Mouse (Mus musculus): ENCODE results near the gene Map4. TPM values are rescaled to one million over a fixed set of nuclear protein-coding genes. Genes with fewer than 3 reads are reported as not detected.

Map4 gene
- total and polyA plus RNA-seq, 3 experiments: 14.4 to 45.8 (median 28.9) TPM

GRCm38 (mm10) chr9:109932361-109932755 lies 1.1 kb downstream of the Map4 start:
- dilution Hi-C loops (cut with MboI; ENCODE audit: extremely low pct_ligation_motif_present, extremely low pct_unique_long_range_greater_than_20kb, low sequenced_read_pairs): no loop called here
- Histone ChIP-seq H3K27ac (ENCODE audit: insufficient read depth, low read depth) (peak overlapping the region; percentile 37; the same call in 1 of the 2 replicates), H3K4me2 (ENCODE audit: insufficient read depth, low read depth, poor library complexity, severe bottlenecking) (peak overlapping the region; percentile 100), H3K79me2 (replicated peaks; ENCODE audit: control insufficient read depth, extremely low read depth, insufficient read depth, poor library complexity, severe bottlenecking) (peaks cover 32% of the 10 kb centered on the region), H3K9ac (ENCODE audit: insufficient read depth, low read depth) (peak overlapping the region; percentile 51), H3K4me1 (ENCODE audit: control insufficient read depth in 1 of 2, insufficient read depth in 2 of 2) (peaks cover 2 to 22% of the 10 kb centered on the region in 2 experiments; a peak in 2 of 4 replicates), H3K36me3 (replicated peaks in 1 of 2; ENCODE audit: control insufficient read depth in 1 of 2, insufficient read depth in 1 of 2, low read length in 1 of 2) (no peaks in the 10 kb centered on the region), H3K27me3 (replicated peaks) (no peaks in the 10 kb centered on the region), H3K9me3 (replicated peaks; ENCODE audit: low read length) (no peaks in the 10 kb centered on the region), H3K4me3 (replicated peaks in 1 of 3; ENCODE audit: low read depth in 2 of 3, low read length in 2 of 3, poor library complexity in 1 of 3) (peak overlapping the region; percentile 79 to 93 (median 86))
- TF ChIP-seq GABPA (IDR thresholded peaks at IDR 0.05; ENCODE audit: insufficient replicate concordance, low read depth, low read length) (no peak), NRF1 (IDR thresholded peaks at IDR 0.05; ENCODE audit: low read depth, low read length) (0 out of 2 replicates have a peak, but pooled peaks have one; percentile 13)
- in situ Hi-C loops (cut with MboI; ENCODE audit: low pct_ligation_motif_present, low pct_unique_long_range_greater_than_20kb, low sequenced_read_pairs): no loop called here
- peak; percentile 33 for DNase-seq (ENCODE audit: extremely low read depth)

- H3K9ac ChIP-seq (ENCODE audit: insufficient read depth, low read depth): peak overlapping the region; percentile 51
- H3K4me1 ChIP-seq (ENCODE audit: control insufficient read depth in 1 of 2, insufficient read depth in 2 of 2): peaks cover 2 to 22% of the 10 kb centered on the region in 2 experiments; a peak in 2 of 4 replicates
- H3K4me2 ChIP-seq (ENCODE audit: insufficient read depth, low read depth, poor library complexity, severe bottlenecking): peak overlapping the region; percentile 100
- H3K36me3 ChIP-seq (replicated peaks in 1 of 2; ENCODE audit: control insufficient read depth in 1 of 2, insufficient read depth in 1 of 2, low read length in 1 of 2): no peaks in the 10 kb centered on the region
- TF ChIP-seq GABPA (IDR thresholded peaks at IDR 0.05; ENCODE audit: insufficient replicate concordance, low read depth, low read length): no peak
- TF ChIP-seq MEF2A (IDR thresholded peaks at IDR 0.05; ENCODE audit: borderline replicate concordance, low read depth, low read length): peak; percentile 21; the same call in 1 of the 2 replicates
- peak; percentile 35; the same call in 1 of the 2 replicates for TF ChIP-seq IRF4 (IDR thresholded peaks at IDR 0.05; ENCODE audit: low read depth, low read length)
- TF ChIP-seq ZKSCAN1 (IDR thresholded peaks at IDR 0.05; ENCODE audit: borderline replicate concordance, low read depth, low read length): no peak
- no peak for TF ChIP-seq CHD2 (IDR thresholded peaks at IDR 0.05; ENCODE audit: low read length)
- TF ChIP-seq MAZ (IDR thresholded peaks at IDR 0.05; ENCODE audit: low read depth, low read length): peak; percentile 41; the same call in 1 of the 2 replicates
- TF ChIP-seq MYC (IDR thresholded peaks at IDR 0.05; ENCODE audit: low read depth, low read length): 0 out of 2 replicates have a peak, but pooled peaks have one; percentile 20
- TF ChIP-seq EP300 (IDR thresholded peaks at IDR 0.05; ENCODE audit: low read length): peak; percentile 13; the same call in 1 of the 2 replicates
- TF ChIP-seq ZNF384 (IDR thresholded peaks at IDR 0.05; ENCODE audit: low read depth, low read length): no peak
- H3K27ac ChIP-seq (ENCODE audit: insufficient read depth, low read depth): peak overlapping the region; percentile 37; the same call in 1 of the 2 replicates
- DNase-seq (ENCODE audit: extremely low read depth): peak; percentile 40
- dilution Hi-C loops (cut with MboI; ENCODE audit: extremely low pct_ligation_motif_present, extremely low pct_unique_long_range_greater_than_20kb, low sequenced_read_pairs): no loop called here
- no peaks in the 10 kb centered on the region for H3K9me3 ChIP-seq (replicated peaks; ENCODE audit: low read length)
- in situ Hi-C loops (cut with MboI; ENCODE audit: low pct_ligation_motif_present, low pct_unique_long_range_greater_than_20kb, low sequenced_read_pairs): no loop called here
- H3K27me3 ChIP-seq (replicated peaks): no peaks in the 10 kb centered on the region
- peaks cover 33% of the 10 kb centered on the region for H3K79me2 ChIP-seq (replicated peaks; ENCODE audit: control insufficient read depth, extremely low read depth, insufficient read depth, poor library complexity, severe bottlenecking)
- H3K4me3 ChIP-seq (replicated peaks in 1 of 3; ENCODE audit: low read depth in 2 of 3, low read length in 2 of 3, poor library complexity in 1 of 3): peak overlapping the region; percentile 79 to 93 (median 86)
Measured at GRCm38 (mm10) chr9:109932756-109933375, 1.6 kb downstream of the Map4 start.

GRCm38 (mm10) chr9:109939401-109939800 lies 8.1 kb downstream of the Map4 start:
- Histone ChIP-seq H3K36me3 (replicated peaks in 1 of 2; ENCODE audit: control insufficient read depth in 1 of 2, insufficient read depth in 1 of 2, low read length in 1 of 2) (peaks cover 0 to 4% of the 10 kb centered on the region in 2 experiments), H3K4me3 (replicated peaks in 1 of 3; ENCODE audit: low read depth in 2 of 3, low read length in 2 of 3, poor library complexity in 1 of 3) (no peak overlapping the region), H3K9ac (ENCODE audit: insufficient read depth, low read depth) (no peak overlapping the region), H3K9me3 (replicated peaks; ENCODE audit: low read length) (no peaks in the 10 kb centered on the region), H3K4me1 (ENCODE audit: control insufficient read depth in 1 of 2, insufficient read depth in 2 of 2) (peaks cover 0 to 14% of the 10 kb centered on the region in 2 experiments; a peak in 2 of 4 replicates), H3K4me2 (ENCODE audit: insufficient read depth, low read depth, poor library complexity, severe bottlenecking) (no peak overlapping the region), H3K27ac (ENCODE audit: insufficient read depth, low read depth) (no peak overlapping the region), H3K27me3 (replicated peaks) (no peaks in the 10 kb centered on the region), H3K79me2 (replicated peaks; ENCODE audit: control insufficient read depth, extremely low read depth, insufficient read depth, poor library complexity, severe bottlenecking) (peaks cover 38% of the 10 kb centered on the region)
- peak; percentile 47 for TF ChIP-seq SMC3 (IDR thresholded peaks at IDR 0.05; ENCODE audit: low read depth, low read length)
- TF ChIP-seq CTCF (conservative IDR thresholded peaks at IDR 0.05 in 1 of 2, IDR thresholded peaks at IDR 0.05 in 1 of 2; ENCODE audit: low read depth in 2 of 2, low read length in 2 of 2): peak in 1 of 2 experiments; percentile 56; a peak in 2 of 4 replicates
- TF ChIP-seq ZMIZ1 (IDR thresholded peaks at IDR 0.05; ENCODE audit: low read depth, low read length): no peak
- TF ChIP-seq RAD21 (IDR thresholded peaks at IDR 0.05; ENCODE audit: low read depth, low read length): peak; percentile 47
- no peak for DNase-seq (ENCODE audit: extremely low read depth)
- dilution Hi-C loops (cut with MboI; ENCODE audit: extremely low pct_ligation_motif_present, extremely low pct_unique_long_range_greater_than_20kb, low sequenced_read_pairs) (no loop called here), in situ Hi-C loops (cut with MboI; ENCODE audit: low pct_ligation_motif_present, low pct_unique_long_range_greater_than_20kb, low sequenced_read_pairs) (no loop called here)

Data from CH12.LX (cell line).